Mouse (Mus musculus) ES-E14 (cell line): Measurements from ENCODE around the gene Psma6. TPM values are rescaled to one million over a fixed set of nuclear protein-coding genes. Genes with fewer than 3 reads are reported as not detected.
A peak's percentile ranks its signal among the peaks of the same experiment; 100 is the strongest.

Experiments
- DNase-seq: peaks from one replicate; pipeline ENCODE4 v3.0.0-alpha.2; 2013; ENCODE audit warnings: low read depth, low spot score
- H3K27ac ChIP-seq: 2 replicates; pipeline ENCODE4 v1.5.1; 2012; ENCODE audit warnings: low read depth, mild to moderate bottlenecking, low read length, moderate library complexity, mixed read lengths; ENCODE audit not compliant: poor library complexity, insufficient read depth, severe bottlenecking
- H3K36me3 ChIP-seq: 2 replicates; pipeline ENCODE4 v1.6.1; 2012; ENCODE audit warnings: mild to moderate bottlenecking, low read length, moderate library complexity, mixed read lengths; ENCODE audit not compliant: control insufficient read depth, poor library complexity, insufficient read depth, severe bottlenecking
- H3K4me1 ChIP-seq, 2 experiments: fragments of 150-350 bp in 1 of 2; sonication (generic) in 1 of 2; 2 replicates each; pipeline ENCODE4 v1.6.1; 2012; ENCODE audit warnings: low read length in 2 of 2, mild to moderate bottlenecking in 1 of 2, mixed read lengths in 1 of 2; ENCODE audit not compliant: control insufficient read depth in 2 of 2, insufficient read depth in 2 of 2, poor library complexity in 1 of 2
- H3K4me3 ChIP-seq, 2 experiments: fragments of 150-350 bp in 1 of 2; sonication (generic) in 1 of 2; 2 replicates each; pipeline ENCODE4 v1.5.1; 2012; ENCODE audit warnings: low read length in 2 of 2, low read depth in 1 of 2, mild to moderate bottlenecking in 1 of 2, mixed read lengths in 1 of 2; ENCODE audit not compliant: insufficient read depth in 1 of 2, poor library complexity in 1 of 2, severe bottlenecking in 1 of 2
- H3K9ac ChIP-seq: 2 replicates; pipeline ENCODE4 v1.6.1; 2012; ENCODE audit warnings: low read depth, mild to moderate bottlenecking, low read length, mixed read lengths; ENCODE audit not compliant: poor library complexity, insufficient read depth, severe bottlenecking
- H3K9me3 ChIP-seq: fragments of 150-350 bp; sonication (generic); 2 replicates; pipeline ENCODE4 v1.6.1; 2012; ENCODE audit warnings: low read depth, mild to moderate bottlenecking, low read length; ENCODE audit not compliant: control insufficient read depth, insufficient read depth
- CHD2 ChIP-seq: IDR thresholded peaks from 2 replicates; pipeline ENCODE4 v1.6.1; 2014; ENCODE audit warnings: mild to moderate bottlenecking, low read depth, low read length, inconsistent platforms
- HCFC1 ChIP-seq: IDR thresholded peaks from 2 replicates; pipeline ENCODE4 v1.6.1; 2012; ENCODE audit warnings: low read length, inconsistent platforms, borderline replicate concordance; ENCODE audit not compliant: insufficient read depth
- MAFK ChIP-seq: IDR thresholded peaks from 2 replicates; pipeline ENCODE4 v1.6.1; 2014; ENCODE audit warnings: mild to moderate bottlenecking, low read depth, low read length, inconsistent platforms; ENCODE audit not compliant: insufficient read depth
- ZC3H11A ChIP-seq: IDR thresholded peaks from 2 replicates; pipeline ENCODE4 v1.6.1; 2012; ENCODE audit warnings: low read depth, mild to moderate bottlenecking, inconsistent platforms, low read length, borderline replicate concordance
- ZNF384 ChIP-seq: IDR thresholded peaks from 2 replicates; pipeline ENCODE4 v1.6.1; 2012; ENCODE audit warnings: low read depth, low read length, inconsistent platforms
- in situ Hi-C, 2 experiments: fragments of 600-800 bp; cut with MboI; formaldehyde crosslinking; loops; one replicate each; pipeline ENCODE4 v1.15.1; 2025; ENCODE audit warnings: low sequenced_read_pairs in 2 of 2, inconsistent platforms in 1 of 2; ENCODE audit not compliant: unreplicated experiment in 2 of 2
- total RNA-seq: library from RNA; depleted of rRNA; stranded (reverse); fragments of 300-350 nt; gene quantifications from 2 replicates; pipeline ENCODE4 v1.2.3, GENCODE M21; 2012

Gene Psma6
- total RNA-seq, 1 experiment = 215 TPM

DNA sequence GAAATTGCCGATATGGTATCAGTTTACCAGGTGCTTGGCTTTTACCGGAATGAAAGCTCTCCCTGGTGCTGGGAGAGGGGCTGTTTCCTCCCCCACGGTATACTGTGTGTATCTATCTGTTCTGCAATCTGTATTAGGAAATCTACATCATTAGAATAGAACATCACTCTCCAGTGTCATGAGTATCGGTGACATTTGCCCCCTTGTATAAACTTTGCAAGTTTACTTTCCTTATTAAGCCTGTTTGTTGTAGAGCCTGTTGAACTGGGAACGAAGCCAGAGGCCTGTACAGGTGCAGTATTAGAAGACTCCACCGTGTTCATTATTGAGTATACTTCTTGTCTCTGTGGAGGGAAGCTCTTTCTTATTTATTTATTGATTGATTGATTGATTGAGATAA is 30.6 kb upstream of the Psma6 start:
- no peak overlapping the region for H3K4me3 ChIP-seq
- in situ Hi-C loops = no loop called here
- H3K4me1 ChIP-seq = no peaks in the 10 kb centered on the region
- no peak overlapping the region for H3K9ac ChIP-seq
- no peaks in the 10 kb centered on the region for H3K9me3 ChIP-seq
- no peak for TF ChIP-seq CHD2
- no peak for TF ChIP-seq ZC3H11A
- no peak for TF ChIP-seq MAFK
- no peak for TF ChIP-seq HCFC1
- H3K36me3 ChIP-seq = no peaks in the 10 kb centered on the region
- no peak overlapping the region for H3K27ac ChIP-seq
- no peak for DNase-seq

DNA sequence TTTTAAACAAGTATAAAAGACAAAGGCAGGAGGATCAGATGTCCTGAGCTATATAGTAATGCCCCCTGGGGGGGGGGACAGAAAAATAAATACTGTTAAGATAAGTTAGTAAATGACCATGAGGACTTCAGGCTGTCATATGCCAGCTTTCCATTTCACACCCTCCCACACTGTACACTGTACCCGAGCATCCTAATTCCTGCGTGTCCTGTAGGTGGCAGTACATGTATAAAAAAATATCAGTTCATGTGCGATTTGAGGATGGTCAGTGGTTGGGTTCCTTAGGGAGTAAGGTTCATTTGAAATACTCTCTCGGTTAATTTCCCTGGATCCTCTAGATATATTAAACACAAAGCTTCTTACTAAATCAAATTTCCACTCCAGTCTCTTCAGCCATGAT is 29.1 kb upstream of the Psma6 start:
- Histone ChIP-seq H3K36me3 (no peaks in the 10 kb centered on the region), H3K4me1 (no peaks in the 10 kb centered on the region), H3K9ac (no peak overlapping the region), H3K9me3 (no peaks in the 10 kb centered on the region), H3K4me3 (no peak overlapping the region), H3K27ac (no peak overlapping the region)
- DNase-seq = peak; percentile 39
- in situ Hi-C loops = no loop called here
- peak; percentile 62 for TF ChIP-seq ZC3H11A
- 0 out of 2 replicates have a peak, but pooled peaks have one; percentile 14 for TF ChIP-seq ZNF384
- TF ChIP-seq HCFC1 = no peak
- no peak for TF ChIP-seq CHD2
- TF ChIP-seq MAFK = no peak

DNA sequence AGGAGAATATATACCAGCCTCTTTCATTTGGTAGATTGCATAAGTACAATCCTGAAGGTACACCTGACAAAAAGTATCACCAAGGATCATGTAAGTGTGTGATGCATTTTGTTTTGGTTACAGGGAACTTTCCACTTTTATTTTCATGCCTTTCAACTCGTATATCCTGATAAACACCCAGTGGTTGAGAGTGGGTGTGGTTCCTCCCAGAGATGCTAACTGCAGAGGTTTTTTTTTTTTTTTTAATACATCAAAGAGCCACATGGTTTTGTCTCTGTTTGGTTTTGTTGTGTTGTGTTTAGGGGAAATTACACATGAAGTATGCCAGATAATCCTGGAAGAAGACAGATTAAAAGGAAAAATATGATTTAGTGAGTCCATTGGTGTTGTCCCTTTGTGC is 26.7 kb upstream of the Psma6 start:
- in situ Hi-C loops = no loop called here
- TF ChIP-seq MAFK (no peak), ZNF384 (no peak), CHD2 (no peak), ZC3H11A (no peak), HCFC1 (no peak)

DNA sequence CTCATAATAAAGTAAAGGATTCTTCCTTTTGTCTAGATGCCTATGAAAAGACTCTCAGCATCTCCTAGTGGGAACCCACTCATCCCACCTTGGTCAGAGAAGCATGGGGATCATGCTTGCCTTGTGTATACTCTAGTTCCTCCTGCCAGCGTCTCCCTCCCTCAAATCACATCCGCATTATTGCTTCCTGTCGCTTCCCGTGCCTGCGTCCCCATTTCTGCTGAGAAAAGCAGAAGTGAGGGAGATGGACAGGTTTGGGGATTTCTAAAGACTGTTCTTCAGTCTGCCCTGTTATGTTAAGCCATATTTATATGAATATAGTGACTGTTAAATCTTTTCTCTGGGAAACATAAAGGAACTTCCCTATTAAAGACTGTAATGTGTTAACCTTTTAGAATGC is 23.1 kb upstream of the Psma6 start:
- no peak overlapping the region for H3K9ac ChIP-seq
- H3K4me3 ChIP-seq = no peak overlapping the region
- TF ChIP-seq CHD2 = no peak
- TF ChIP-seq ZNF384 = no peak
- no peak for TF ChIP-seq ZC3H11A
- TF ChIP-seq HCFC1 = no peak
- no peak for TF ChIP-seq MAFK
- DNase-seq = no peak
- H3K9me3 ChIP-seq = no peaks in the 10 kb centered on the region
- H3K27ac ChIP-seq = no peak overlapping the region
- no peaks in the 10 kb centered on the region for H3K36me3 ChIP-seq
- no peaks in the 10 kb centered on the region for H3K4me1 ChIP-seq
- in situ Hi-C loops = no loop called here

More for the DNA sequence above, 26.7 kb upstream of the Psma6 start:
- Histone ChIP-seq H3K4me3 (no peak overlapping the region), H3K4me1 (no peaks in the 10 kb centered on the region), H3K27ac (no peak overlapping the region), H3K9ac (no peak overlapping the region), H3K36me3 (no peaks in the 10 kb centered on the region), H3K9me3 (no peaks in the 10 kb centered on the region)
- no peak for DNase-seq

DNA sequence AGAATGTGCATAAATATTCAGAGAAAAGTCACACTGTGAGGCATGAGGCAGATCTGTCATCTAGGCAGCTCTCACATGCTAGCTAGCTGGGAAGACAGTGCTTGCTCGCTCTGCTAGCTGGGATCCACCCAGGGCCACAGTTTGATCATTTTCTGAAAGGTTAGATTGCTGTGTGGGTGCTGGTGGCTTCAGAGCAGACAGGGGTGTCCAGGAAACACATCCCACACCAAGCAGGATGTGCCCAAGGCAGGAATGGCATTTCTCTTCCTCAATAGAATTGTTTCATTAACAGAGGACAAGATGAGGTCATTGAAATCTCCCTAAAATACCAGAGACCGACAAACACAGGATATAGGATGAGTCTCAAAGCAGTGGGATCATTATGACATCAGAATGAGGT is 18.9 kb upstream of the Psma6 start:
- no peak for TF ChIP-seq ZNF384
- no peak for TF ChIP-seq ZC3H11A
- no peak for TF ChIP-seq HCFC1
- no peak for TF ChIP-seq MAFK
- no peak for TF ChIP-seq CHD2
- no peak overlapping the region for H3K4me3 ChIP-seq
- no peak overlapping the region for H3K27ac ChIP-seq
- H3K36me3 ChIP-seq = no peaks in the 10 kb centered on the region
- in situ Hi-C loops = no loop called here
- no peak for DNase-seq
- no peaks in the 10 kb centered on the region; a peak in 1 of 4 replicates for H3K4me1 ChIP-seq
- H3K9ac ChIP-seq = no peak overlapping the region
- H3K9me3 ChIP-seq = no peaks in the 10 kb centered on the region
